Mouse (Mus musculus) G1E (cell line): ENCODE data around the gene Cotl1.

Experiments
- CTCF ChIP-seq: IDR thresholded peaks from 2 replicates; pipeline ENCODE4 v1.5.1; 2012; ENCODE audit warnings: low read depth, low read length, inconsistent platforms, mixed read lengths
- GATA1 ChIP-seq: IDR thresholded peaks from 2 replicates; pipeline ENCODE4 v1.6.1; 2012; ENCODE audit warnings: borderline replicate concordance, low read length, inconsistent platforms, mixed read lengths

GRCm38 (mm10) chr8:119812650-119813431 lies 27.5 kb downstream of the Cotl1 start:
- TF ChIP-seq CTCF (no peak), GATA1 (no peak)
